Mouse (Mus musculus) CD4-positive, CD25-positive, alpha-beta regulatory T cell, adult 2 months (primary cell): Measurements from ENCODE around the gene Csrp2.

ENCODE experiments used
- DNase-seq: peaks from one replicate; pipeline ENCODE4 v3.0.0-alpha.2; 2012; ENCODE audit warnings: low read depth, low spot score

Csrp2 gene

GRCm38 (mm10) chr10:110919531-110920343, at the start of gene Csrp2:
TSS of gene Csrp2 (plus strand) at chr10:110919789.
- DNase-seq: peak; percentile 80

GRCm38 (mm10) chr10:110874853-110875252, 44.7 kb upstream of the Csrp2 start:
- no peak for DNase-seq

GRCm38 (mm10) chr10:110876956-110877355, 42.6 kb upstream of the Csrp2 start:
- DNase-seq: no peak

GRCm38 (mm10) chr10:110877851-110878250, 41.7 kb upstream of the Csrp2 start:
- DNase-seq: no peak

- no peak for DNase-seq
These were observed 40.9 kb upstream of the Csrp2 start for GRCm38 (mm10) chr10:110878641-110879040.

GRCm38 (mm10) chr10:110879426-110880066, 40.0 kb upstream of the Csrp2 start:
- DNase-seq: no peak

- DNase-seq: no peak
These were observed 38.2 kb upstream of the Csrp2 start for GRCm38 (mm10) chr10:110881346-110881745.

GRCm38 (mm10) chr10:110882701-110883100, 36.9 kb upstream of the Csrp2 start:
- DNase-seq: no peak

GRCm38 (mm10) chr10:110890656-110891272, 28.8 kb upstream of the Csrp2 start:
- DNase-seq: peak; percentile 55

GRCm38 (mm10) chr10:110899744-110900501, 19.7 kb upstream of the Csrp2 start:
- DNase-seq: no peak

GRCm38 (mm10) chr10:110903862-110904261, 15.7 kb upstream of the Csrp2 start:
- DNase-seq: no peak

GRCm38 (mm10) chr10:110916666-110917344, 2.8 kb upstream of the Csrp2 start:
- no peak for DNase-seq

GRCm38 (mm10) chr10:110917521-110917920, 2.1 kb upstream of the Csrp2 start:
- DNase-seq: no peak

GRCm38 (mm10) chr10:110918414-110919391, 886 bp upstream of the Csrp2 start:
- DNase-seq: peak; percentile 19

GRCm38 (mm10) chr10:110920368-110920950, 870 bp downstream of the Csrp2 start:
- no peak for DNase-seq

- DNase-seq: no peak
These were observed 2.3 kb downstream of the Csrp2 start for GRCm38 (mm10) chr10:110921890-110922289.

GRCm38 (mm10) chr10:110922612-110923011, 3.0 kb downstream of the Csrp2 start:
- no peak for DNase-seq

- no peak for DNase-seq
These were observed 7.9 kb downstream of the Csrp2 start for GRCm38 (mm10) chr10:110927491-110927890.

GRCm38 (mm10) chr10:110929756-110930155, 10.2 kb downstream of the Csrp2 start:
- no peak for DNase-seq
